Mouse (Mus musculus) testis, adult 2 months (tissue): ENCODE measurements around the gene Zfhx3. TPM values are rescaled to one million over a fixed set of nuclear protein-coding genes. Genes with fewer than 3 reads are reported as not detected.

Experiments
- H3K27ac ChIP-seq: fragments of 200-500 bp; 2 replicates; pipeline ENCODE4 v1.5.1; 2012; ENCODE audit warnings: low read depth, low read length; ENCODE audit not compliant: control insufficient read depth, insufficient read depth
- H3K27me3 ChIP-seq: fragments of 200-500 bp; 2 replicates; pipeline ENCODE4 v1.6.1; 2012; ENCODE audit warnings: mild to moderate bottlenecking, low read length, moderate library complexity; ENCODE audit not compliant: control insufficient read depth, insufficient read depth
- H3K36me3 ChIP-seq: fragments of 200-500 bp; 2 replicates; pipeline ENCODE4 v1.6.1; 2012; ENCODE audit warnings: mild to moderate bottlenecking, low read length; ENCODE audit not compliant: control insufficient read depth, insufficient read depth
- H3K4me1 ChIP-seq: fragments of 200-500 bp; 2 replicates; pipeline ENCODE4 v1.6.1; 2012; ENCODE audit warnings: low read length; ENCODE audit not compliant: control insufficient read depth, insufficient read depth
- H3K4me3 ChIP-seq: fragments of 200-500 bp; 2 replicates; pipeline ENCODE4 v1.5.1; 2012; ENCODE audit warnings: low read depth, mild to moderate bottlenecking, low read length, moderate library complexity, mixed read lengths; ENCODE audit not compliant: control insufficient read depth
- CTCF ChIP-seq: fragments of 200-500 bp; IDR thresholded peaks from 2 replicates; pipeline ENCODE4 v1.5.1; 2012; ENCODE audit warnings: low read depth, mild to moderate bottlenecking, inconsistent platforms, low read length, moderate library complexity; ENCODE audit not compliant: control insufficient read depth, insufficient read depth, insufficient replicate concordance
- POLR2A ChIP-seq: fragments of 200-500 bp; IDR thresholded peaks from 2 replicates; pipeline ENCODE4 v1.6.1; 2012; ENCODE audit warnings: low read depth, mild to moderate bottlenecking, inconsistent platforms, low read length, moderate library complexity; ENCODE audit not compliant: control insufficient read depth
- polyA plus RNA-seq: library from polyadenylated mRNA; depleted of rRNA; stranded (reverse); fragments of >200 nt; gene quantifications from 2 replicates; pipeline ENCODE4 v1.2.3, GENCODE M21; 2012

The Zfhx3 gene
- polyA plus RNA-seq, 1 experiment = 11.9 TPM

DNA sequence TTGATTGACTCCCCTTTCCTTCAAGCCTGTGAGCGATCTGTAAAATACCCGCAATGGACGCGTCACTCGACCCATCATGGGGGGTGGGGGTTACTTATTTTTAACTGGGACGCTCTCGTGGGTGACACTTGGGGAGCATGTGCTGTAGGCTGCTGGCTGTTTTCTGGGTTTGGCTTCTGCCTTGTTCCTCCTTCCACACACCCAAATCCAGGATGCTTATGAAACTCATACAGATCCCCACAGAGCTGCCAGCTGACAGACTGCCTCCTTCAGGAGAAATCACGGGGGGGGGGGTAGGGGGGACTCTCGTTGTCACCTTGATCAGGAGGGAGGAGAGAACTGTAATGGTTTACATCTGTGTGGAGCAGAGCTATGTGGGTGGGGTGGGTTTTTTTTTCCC is 966.6 kb downstream of the Zfhx3 start:
- TF ChIP-seq CTCF (no peak), POLR2A (no peak)
- H3K4me3 ChIP-seq = no peak overlapping the region
- H3K27ac ChIP-seq = no peak overlapping the region
- H3K27me3 ChIP-seq = no peaks in the 10 kb centered on the region
- H3K4me1 ChIP-seq = no peaks in the 10 kb centered on the region
- H3K36me3 ChIP-seq = no peaks in the 10 kb centered on the region

DNA sequence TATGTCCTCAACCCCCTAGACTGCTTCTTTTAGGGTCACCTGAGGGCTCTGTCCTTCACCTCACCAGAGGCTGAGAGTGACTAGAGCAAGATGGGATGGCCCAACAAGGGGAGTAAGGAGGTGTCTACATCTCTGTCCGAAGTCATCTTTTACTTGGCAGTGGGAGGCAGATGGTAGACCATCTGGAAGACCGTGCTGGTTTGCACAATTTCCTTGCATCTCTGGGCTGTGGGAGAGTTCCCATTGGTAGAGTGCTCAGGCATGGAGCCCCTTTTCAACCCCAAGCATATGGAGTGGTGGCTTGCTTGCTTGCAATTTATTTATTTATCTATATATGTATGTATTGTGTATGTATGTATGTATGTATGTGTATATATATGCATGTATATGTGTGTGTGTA is 967.0 kb downstream of the Zfhx3 start:
- no peaks in the 10 kb centered on the region for H3K36me3 ChIP-seq
- no peak overlapping the region for H3K27ac ChIP-seq
- H3K27me3 ChIP-seq = no peaks in the 10 kb centered on the region
- TF ChIP-seq POLR2A = no peak
- no peak for TF ChIP-seq CTCF
- H3K4me1 ChIP-seq = no peaks in the 10 kb centered on the region
- H3K4me3 ChIP-seq = no peak overlapping the region

DNA sequence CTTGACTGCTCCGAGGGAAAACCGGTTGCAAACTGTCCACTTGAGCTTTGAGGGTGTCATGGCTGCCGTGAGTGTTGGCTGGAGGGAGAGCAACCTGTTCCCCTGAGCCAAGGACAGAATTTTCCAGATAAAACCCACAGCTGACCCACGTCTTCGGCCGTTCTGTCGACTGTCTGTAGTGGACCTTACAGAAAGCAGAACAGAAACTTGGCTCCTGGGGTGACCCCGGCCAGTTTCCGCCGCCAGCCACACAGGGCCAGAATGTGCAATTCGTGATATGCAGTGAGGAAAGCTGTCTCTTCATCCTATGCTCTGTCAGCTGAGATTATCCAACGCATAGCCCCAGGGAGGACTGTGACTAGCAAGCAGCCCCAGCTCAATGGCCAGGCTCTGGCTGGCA is 968.4 kb downstream of the Zfhx3 start:
- TF ChIP-seq CTCF (no peak), POLR2A (no peak)
- H3K4me3 ChIP-seq = no peak overlapping the region
- H3K4me1 ChIP-seq = no peaks in the 10 kb centered on the region
- no peak overlapping the region for H3K27ac ChIP-seq
- H3K36me3 ChIP-seq = no peaks in the 10 kb centered on the region
- no peaks in the 10 kb centered on the region for H3K27me3 ChIP-seq

DNA sequence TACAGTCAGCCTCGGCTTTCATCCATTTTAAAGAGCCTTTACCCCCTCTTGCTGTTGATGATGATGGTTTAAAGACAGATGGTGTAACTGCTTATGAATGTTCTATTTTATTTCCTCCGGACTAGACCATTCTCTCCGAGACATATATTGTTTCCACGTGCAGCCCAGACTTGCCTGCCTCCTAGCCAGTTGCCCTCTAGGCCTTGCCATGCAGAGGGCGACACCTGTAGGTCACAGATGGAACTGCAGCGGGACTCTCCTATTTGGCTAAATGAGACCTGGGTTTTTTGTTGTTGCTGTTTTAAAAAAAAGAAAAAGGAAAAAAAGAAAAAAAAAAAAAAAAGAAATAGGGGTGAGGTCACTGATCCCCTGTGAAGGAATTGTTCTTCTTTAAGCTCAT is 969.1 kb downstream of the Zfhx3 start:
- H3K4me3 ChIP-seq = no peak overlapping the region
- H3K27me3 ChIP-seq = no peaks in the 10 kb centered on the region
- H3K36me3 ChIP-seq = no peaks in the 10 kb centered on the region
- no peak for TF ChIP-seq POLR2A
- TF ChIP-seq CTCF = peak; percentile 96
- H3K4me1 ChIP-seq = no peaks in the 10 kb centered on the region
- no peak overlapping the region for H3K27ac ChIP-seq

DNA sequence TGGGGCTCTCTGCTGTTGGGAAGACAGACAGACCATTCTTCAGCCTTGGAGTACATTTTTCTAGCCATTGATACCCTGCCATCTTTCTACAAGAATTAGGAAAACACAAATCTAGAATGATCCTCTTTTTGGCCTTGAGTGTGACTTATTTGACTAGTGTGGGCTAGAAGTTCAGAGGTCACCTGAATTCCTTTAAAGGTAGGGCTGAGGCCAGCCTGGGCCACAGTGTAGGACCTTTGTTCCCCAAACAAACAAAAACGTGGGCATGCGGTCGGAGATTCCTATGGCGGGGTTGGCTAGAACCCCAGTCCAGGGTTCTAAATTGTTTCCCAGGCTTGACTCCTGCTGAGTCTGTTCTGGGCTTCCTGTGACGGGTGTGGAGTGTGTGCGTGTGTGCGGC is 970.6 kb downstream of the Zfhx3 start:
- Histone ChIP-seq H3K4me3 (no peak overlapping the region), H3K27ac (no peak overlapping the region), H3K27me3 (no peaks in the 10 kb centered on the region), H3K36me3 (no peaks in the 10 kb centered on the region), H3K4me1 (no peaks in the 10 kb centered on the region)
- no peak for TF ChIP-seq POLR2A
- no peak for TF ChIP-seq CTCF

DNA sequence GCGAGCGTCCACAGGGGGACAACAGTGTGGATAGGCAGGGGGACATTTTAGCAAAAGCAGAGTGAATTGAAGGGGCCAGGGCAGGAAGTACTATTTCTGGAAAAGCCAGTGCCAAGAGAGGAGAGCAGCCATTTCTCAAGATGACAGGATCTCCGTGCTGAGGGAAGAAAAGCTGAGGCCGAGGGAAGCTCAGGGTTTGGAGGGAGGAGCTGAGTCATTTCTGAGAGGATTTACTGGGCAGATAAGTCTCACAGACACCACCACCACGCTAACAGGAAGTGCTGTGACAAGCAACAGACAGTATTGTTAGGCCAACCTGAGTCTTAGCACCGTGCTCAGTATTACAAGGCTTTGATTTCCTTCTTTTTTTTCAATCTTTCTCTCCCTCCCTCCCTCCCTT is 973.0 kb downstream of the Zfhx3 start:
- H3K27ac ChIP-seq = no peak overlapping the region
- TF ChIP-seq POLR2A (no peak), CTCF (no peak)
- H3K4me3 ChIP-seq = no peak overlapping the region
- H3K4me1 ChIP-seq = no peaks in the 10 kb centered on the region
- H3K27me3 ChIP-seq = no peaks in the 10 kb centered on the region
- no peaks in the 10 kb centered on the region for H3K36me3 ChIP-seq

DNA sequence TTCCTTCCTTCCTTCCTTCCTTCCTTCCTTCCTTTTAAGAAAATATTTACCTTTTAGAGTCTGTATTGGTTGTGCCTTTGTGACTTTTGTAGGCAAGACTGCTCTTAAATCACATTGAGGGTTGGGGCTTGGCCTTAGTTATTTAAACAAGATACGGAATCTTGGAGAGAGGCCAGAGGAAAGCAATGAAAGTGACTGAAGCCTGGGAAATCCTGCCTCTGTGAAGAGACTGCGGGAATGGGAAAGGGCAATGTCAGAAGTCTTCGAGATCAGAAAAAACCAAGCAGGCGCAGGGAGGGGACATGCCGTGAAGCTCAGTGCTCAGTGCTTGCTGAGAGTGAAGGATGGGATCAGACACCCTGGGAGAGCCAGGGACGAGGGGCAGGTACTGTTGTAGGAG is 973.4 kb downstream of the Zfhx3 start:
- TF ChIP-seq POLR2A (no peak), CTCF (no peak)
- Histone ChIP-seq H3K4me1 (no peaks in the 10 kb centered on the region), H3K27ac (no peak overlapping the region)

DNA sequence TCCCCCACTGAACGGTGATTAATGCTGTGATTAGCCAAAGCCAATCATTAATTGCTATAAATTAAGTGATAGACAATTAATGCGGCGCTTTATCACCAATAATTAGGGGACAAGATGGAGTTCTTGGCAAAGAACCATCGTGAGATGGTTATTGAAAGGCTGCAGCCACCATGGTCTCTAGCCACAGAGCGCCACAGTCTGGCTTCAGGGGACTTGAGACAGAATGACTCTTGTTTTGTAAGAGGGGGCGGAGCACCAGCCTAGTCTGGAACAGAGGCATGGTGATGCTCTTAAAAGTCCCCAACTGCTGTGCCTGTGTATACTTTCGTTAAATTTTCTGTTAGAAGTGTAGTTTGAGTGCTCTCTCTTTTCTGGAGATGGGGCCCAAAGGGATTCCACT is 977.7 kb downstream of the Zfhx3 start:
- TF ChIP-seq POLR2A = no peak
- TF ChIP-seq CTCF = no peak
- Histone ChIP-seq H3K4me3 (no peak overlapping the region), H3K36me3 (no peaks in the 10 kb centered on the region), H3K27ac (no peak overlapping the region), H3K27me3 (no peaks in the 10 kb centered on the region), H3K4me1 (no peaks in the 10 kb centered on the region)

More for the DNA sequence above, 973.4 kb downstream of the Zfhx3 start:
- H3K27me3 ChIP-seq = no peaks in the 10 kb centered on the region
- H3K36me3 ChIP-seq = no peaks in the 10 kb centered on the region
- no peak overlapping the region for H3K4me3 ChIP-seq
